ENCODE assay signal across 7 mouse cellular contexts in the genomic region with DNA sequence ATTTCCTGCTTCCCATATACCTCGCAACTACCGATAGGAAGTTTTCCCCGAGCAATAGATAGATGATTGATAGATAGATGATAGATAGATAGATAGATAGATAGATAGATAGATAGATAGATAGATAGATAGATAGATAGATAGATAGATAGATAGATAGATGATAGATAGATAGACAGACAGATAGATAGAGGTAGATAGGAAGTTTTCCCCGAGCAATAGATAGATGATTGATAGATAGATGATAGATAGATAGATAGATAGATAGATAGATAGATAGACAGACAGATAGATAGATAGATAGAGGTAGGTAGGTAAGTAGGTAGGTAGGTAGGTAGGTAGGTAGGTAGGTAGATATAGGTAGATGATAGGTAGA. TPM values are rescaled to one million over a fixed set of nuclear protein-coding genes. Genes with fewer than 3 reads are reported as not detected.
A peak's percentile ranks its signal among the peaks of the same experiment; 100 is the strongest.
DNase-seq lines count a peak whose midpoint lies in the region; ATAC-seq and TF ChIP-seq lines count a peak whose summit lies in the region.
"Not testable (repeated sequence)": the region's sequence is repeated elsewhere in the genome, so short reads cannot be mapped to it uniquely, and the experiment has no call there.

No protein-coding gene starts in this region.

- H3K4me3 ChIP-seq in cortical plate, adult 2 months (ENCODE audit: insufficient read depth, low read length): peak overlapping the region; percentile 93
- H3K4me3 ChIP-seq in forebrain, embryonic 14.5 days (ENCODE audit: low read depth, low read length): peak overlapping the region; percentile 86
- peak overlapping the region; percentile 91 for H3K4me3 ChIP-seq in heart, postnatal 0 days (ENCODE audit: low read depth, low read length)
- peak overlapping the region; percentile 90 for H3K4me3 ChIP-seq in intestine, postnatal 0 days (ENCODE audit: low read depth, low read length)
- H3K4me3 ChIP-seq in limb, embryonic 15.5 days: peak overlapping the region; percentile 97
- H3K4me3 ChIP-seq in lung, postnatal 0 days (ENCODE audit: low read depth, low read length): peak overlapping the region; percentile 87
- peak overlapping the region; percentile 97 for H3K4me3 ChIP-seq in neural tube, embryonic 12.5 days

- 0 out of 2 replicates have a peak overlapping the region, but pooled peaks have one; percentile 87 for H3K4me2 ChIP-seq in forebrain, embryonic 14.5 days (ENCODE audit: low read length)
- H3K4me2 ChIP-seq in heart, postnatal 0 days (ENCODE audit: low read depth, low read length): peak overlapping the region; percentile 69
- peak overlapping the region; percentile 77 for H3K4me2 ChIP-seq in intestine, postnatal 0 days (replicated peaks; ENCODE audit: low read depth)
- peak overlapping the region; percentile 70 for H3K4me2 ChIP-seq in limb, embryonic 15.5 days
- H3K4me2 ChIP-seq in lung, postnatal 0 days (replicated peaks; ENCODE audit: low read depth, low read length): peak overlapping the region; percentile 74
- H3K4me2 ChIP-seq in neural tube, embryonic 12.5 days (replicated peaks): peak overlapping the region; percentile 80

- peak overlapping the region; percentile 94; the same call in 1 of the 2 replicates for H3K9ac ChIP-seq in forebrain, embryonic 14.5 days (ENCODE audit: low read length)
- peak overlapping the region; percentile 90; the same call in 1 of the 2 replicates for H3K9ac ChIP-seq in heart, postnatal 0 days (replicated peaks; ENCODE audit: low read depth, low read length)
- H3K9ac ChIP-seq in intestine, postnatal 0 days (ENCODE audit: low read depth, low read length): peak overlapping the region; percentile 94; the same call in 1 of the 2 replicates
- H3K9ac ChIP-seq in limb, embryonic 15.5 days; lung, postnatal 0 days (replicated peaks; ENCODE audit: low read depth); neural tube, embryonic 12.5 days: not testable (repeated sequence)

- TF ChIP-seq POLR2A in cortical plate, adult 2 months (IDR thresholded peaks at IDR 0.05; ENCODE audit: extremely low read depth, insufficient read depth, low read length): not testable (repeated sequence)

- TF ChIP-seq CTCF in cortical plate, adult 2 months (IDR thresholded peaks at IDR 0.05; ENCODE audit: extremely low read depth, insufficient read depth, low read length); heart, postnatal 0 days (IDR thresholded peaks at IDR 0.05; ENCODE audit: low read depth); intestine, postnatal 0 days (IDR thresholded peaks at IDR 0.05; ENCODE audit: low read depth); lung, postnatal 0 days (IDR thresholded peaks at IDR 0.05): not testable (repeated sequence)

- H3K9me3 ChIP-seq in forebrain, embryonic 14.5 days (replicated peaks; ENCODE audit: control insufficient read depth, low read length); heart, postnatal 0 days (replicated peaks; ENCODE audit: control insufficient read depth, low read length); intestine, postnatal 0 days (ENCODE audit: control insufficient read depth); limb, embryonic 15.5 days; lung, postnatal 0 days (ENCODE audit: low read length); neural tube, embryonic 12.5 days: not testable (repeated sequence)

- not testable (repeated sequence) for H3K27me3 ChIP-seq in forebrain, embryonic 14.5 days (replicated peaks; ENCODE audit: control insufficient read depth, insufficient read depth, low read length); heart, postnatal 0 days (ENCODE audit: control insufficient read depth, insufficient read depth, low read length); intestine, postnatal 0 days (replicated peaks; ENCODE audit: control insufficient read depth, insufficient read depth, low read length); limb, embryonic 15.5 days; lung, postnatal 0 days (replicated peaks; ENCODE audit: insufficient read depth, low read length); neural tube, embryonic 12.5 days (replicated peaks)

- not testable (repeated sequence) for H3K36me3 ChIP-seq in forebrain, embryonic 14.5 days (ENCODE audit: control insufficient read depth, insufficient read depth, low read length); heart, postnatal 0 days (replicated peaks; ENCODE audit: control insufficient read depth, insufficient read depth, low read length); intestine, postnatal 0 days (ENCODE audit: control insufficient read depth, insufficient read depth); limb, embryonic 15.5 days; lung, postnatal 0 days (ENCODE audit: insufficient read depth, low read length); neural tube, embryonic 12.5 days

- not testable (repeated sequence) for H3K27ac ChIP-seq in cortical plate, adult 2 months (ENCODE audit: insufficient read depth, low read length); forebrain, embryonic 14.5 days (ENCODE audit: low read depth, low read length); heart, postnatal 0 days (ENCODE audit: low read depth); intestine, postnatal 0 days (ENCODE audit: low read depth, low read length); limb, embryonic 15.5 days; lung, postnatal 0 days (ENCODE audit: low read length); neural tube, embryonic 12.5 days

- TF ChIP-seq EP300 in heart, postnatal 0 days (IDR thresholded peaks at IDR 0.05; ENCODE audit: low read depth); lung, postnatal 0 days (IDR thresholded peaks at IDR 0.05): not testable (repeated sequence)

- DNase-seq in forebrain, embryonic 14.5 days (ENCODE audit: low spot score); heart, postnatal 0 days (ENCODE audit: low spot score); lung, postnatal 0 days (ENCODE audit: low spot score): not testable (repeated sequence)

- WGBS in forebrain, embryonic 14.5 days: 26% methylated on average over 4 of the region's 4 CpGs
- WGBS in heart, postnatal 0 days: 17% methylated on average over 4 of the region's 4 CpGs
- WGBS in intestine, postnatal 0 days: 13% methylated on average over 4 of the region's 4 CpGs
- 22% methylated on average over 4 of the region's 4 CpGs for whole genome bisulfite sequencing in limb, embryonic 15.5 days
- WGBS in lung, postnatal 0 days: 16% methylated on average over 4 of the region's 4 CpGs
- 23% methylated on average over 4 of the region's 4 CpGs for WGBS in neural tube, embryonic 12.5 days

- H3K4me1 ChIP-seq in cortical plate, adult 2 months (ENCODE audit: control insufficient read depth, insufficient read depth, low read length); forebrain, embryonic 14.5 days (ENCODE audit: control insufficient read depth, insufficient read depth, low read length); heart, postnatal 0 days (ENCODE audit: control insufficient read depth, insufficient read depth); intestine, postnatal 0 days (replicated peaks; ENCODE audit: control insufficient read depth, insufficient read depth, low read length); limb, embryonic 15.5 days; lung, postnatal 0 days (ENCODE audit: insufficient read depth, low read depth, low read length): not testable (repeated sequence)
- peaks cover 11% of the 10 kb centered on the region; the same call in 1 of the 2 replicates for H3K4me1 ChIP-seq in neural tube, embryonic 12.5 days

- not testable (repeated sequence) for ATAC-seq in forebrain, embryonic 14.5 days; heart, postnatal 0 days (ENCODE audit: insufficient read depth, low read depth); intestine, postnatal 0 days; limb, embryonic 15.5 days (ENCODE audit: insufficient number of reproducible peaks, low FRiP score, low TSS enrichment, low read depth); lung, postnatal 0 days; neural tube, embryonic 12.5 days (ENCODE audit: low FRiP score, low read depth)

RNA-seq across cellular contexts. Expression of a gene that starts 0.2 kb away (rescaled TPM):
- 6.1 and 6.5 TPM in 2 replicates for polyA plus RNA-seq in cortical plate, adult 2 months (2012; rRNA removed)
- 6.4 and 8.4 TPM in 2 replicates for polyA plus RNA-seq in forebrain, embryonic 14.5 days (2014; fragmentation: Nextera tagmentation; extraction: Ambion mirVana)
- total RNA-seq in heart, postnatal 0 days (2014; rRNA removed; ENCODE audit: low replicate concordance): 16.7 and 21.9 TPM in 2 replicates
- polyA plus RNA-seq in heart, postnatal 0 days (2015; fragmentation: Nextera tagmentation; extraction: Ambion mirVana): 6.6 TPM in 2 replicates
- polyA plus RNA-seq in intestine, postnatal 0 days (2015; fragmentation: Nextera tagmentation; extraction: Ambion mirVana): 7.0 and 8.4 TPM in 2 replicates
- polyA plus RNA-seq in limb, embryonic 15.5 days (2015; fragmentation: Nextera tagmentation; extraction: Ambion mirVana): 10.3 and 12.1 TPM in 2 replicates
- polyA plus RNA-seq in lung, postnatal 0 days (2015; fragmentation: Nextera tagmentation; extraction: Ambion mirVana): 17.1 and 18.4 TPM in 2 replicates
- 12.6 and 15.3 TPM in 2 replicates for polyA plus RNA-seq in neural tube, embryonic 12.5 days (2016; fragmentation: Nextera tagmentation; extraction: Ambion mirVana)
